Mouse (Mus musculus): ENCODE data around the gene Kansl2. TPM values are rescaled to one million over a fixed set of nuclear protein-coding genes. Genes with fewer than 3 reads are reported as not detected.

Gene Kansl2
- 20.3 and 31.7 TPM in 2 replicates for total RNA-seq (2023)

DNA sequence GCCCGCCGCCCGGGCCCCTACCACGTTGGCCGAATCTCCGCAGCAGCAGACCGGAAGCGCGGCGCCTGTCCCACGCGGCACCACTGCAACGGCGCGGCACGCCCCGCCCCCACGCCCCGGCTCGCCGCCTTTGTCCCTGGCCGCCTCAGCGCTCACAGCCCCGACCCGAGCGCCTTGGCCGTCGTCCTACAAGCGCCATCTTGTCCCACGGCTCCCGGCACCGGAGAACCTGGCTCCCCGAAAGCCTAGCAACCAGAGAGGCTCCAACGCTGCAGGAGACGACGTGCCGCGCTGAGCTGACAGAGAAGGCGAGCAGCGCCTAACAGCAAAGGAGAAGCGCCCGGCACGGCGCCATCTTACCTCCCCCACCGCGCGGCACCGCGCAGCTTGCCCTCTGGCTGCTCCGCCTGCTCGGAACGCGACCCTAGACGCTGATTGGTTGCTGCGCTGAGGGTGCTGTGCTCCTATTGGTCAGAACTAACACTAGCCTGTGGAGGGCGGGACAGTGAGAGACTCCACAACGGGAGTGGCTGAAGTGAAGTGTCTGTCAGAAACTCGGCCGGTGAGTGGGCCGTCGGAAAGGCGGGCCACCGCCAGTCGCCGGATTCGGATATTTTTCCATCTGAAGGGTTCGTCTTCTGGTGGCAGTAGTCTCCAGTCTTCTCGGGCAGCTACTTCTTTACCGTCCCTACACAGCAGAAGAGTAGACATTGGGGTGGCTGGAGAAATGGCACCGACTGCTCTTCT lies at the start of gene Kansl2:
Gene Kansl2, minus strand, starts transcription at position 384 of the 747 bp plus-strand sequence.

DNA sequence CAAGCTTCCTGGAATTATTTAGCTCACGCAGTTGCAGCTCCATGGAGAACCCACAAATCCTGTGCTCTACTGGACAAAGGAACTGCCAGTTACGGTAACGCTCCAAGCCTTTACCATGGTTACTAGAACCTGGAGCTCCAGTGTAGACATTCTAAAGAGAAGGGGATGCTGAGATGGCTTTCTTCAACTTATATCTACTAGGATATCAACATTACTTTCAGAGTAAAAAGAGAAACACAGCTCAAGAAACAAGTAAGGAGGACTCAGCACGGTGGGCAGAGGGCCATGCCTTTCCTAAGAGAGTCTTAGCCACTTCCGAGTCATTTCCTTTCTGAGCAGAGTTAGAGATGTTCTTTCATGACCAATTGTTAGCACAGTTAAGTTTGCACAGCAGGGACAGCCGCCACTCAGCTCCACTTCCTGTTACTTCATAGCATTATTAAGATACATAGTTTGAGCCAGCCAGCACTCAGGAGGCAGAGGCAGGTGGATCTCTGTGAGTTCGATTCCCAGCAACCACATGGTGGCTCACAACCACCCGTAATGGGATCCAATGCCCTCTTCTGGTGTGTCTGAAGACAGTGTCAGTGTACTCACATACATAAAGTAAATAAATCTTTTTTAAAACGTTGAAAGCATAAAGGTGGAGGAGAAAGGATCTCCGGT lies 36.9 kb upstream of the Kansl2 start, which contains the start of the genes Ccnt1 and 4930415O20Rik:
Gene Ccnt1, minus strand, starts transcription at position 51 of the 666 bp plus-strand sequence.
Gene 4930415O20Rik, plus strand, starts transcription at position 132 of the 666 bp plus-strand sequence.

DNA sequence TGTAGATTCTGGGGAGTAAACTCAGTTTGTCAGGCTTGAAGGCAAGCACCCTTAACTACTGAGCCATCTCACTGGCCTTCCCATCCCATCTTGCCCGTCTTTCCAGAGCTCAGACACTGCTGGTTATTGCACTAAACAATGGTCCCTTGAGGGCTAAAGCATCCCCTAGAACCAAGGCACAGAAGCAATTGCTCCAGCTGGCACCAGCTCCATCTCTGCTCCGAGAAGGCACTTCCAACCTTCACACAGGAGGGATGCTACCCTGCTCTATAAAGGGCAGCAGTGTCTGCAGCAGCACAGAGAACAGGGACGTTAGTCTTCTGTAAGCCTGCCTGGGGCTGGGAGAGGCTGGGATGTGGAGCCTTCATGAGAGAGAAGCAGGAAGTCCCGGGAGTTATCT lies 42.0 kb downstream of the Kansl2 start, which contains the start of gene Olfr279:
Gene Olfr279, plus strand, starts transcription at position 301 of the 400 bp plus-strand sequence.

DNA sequence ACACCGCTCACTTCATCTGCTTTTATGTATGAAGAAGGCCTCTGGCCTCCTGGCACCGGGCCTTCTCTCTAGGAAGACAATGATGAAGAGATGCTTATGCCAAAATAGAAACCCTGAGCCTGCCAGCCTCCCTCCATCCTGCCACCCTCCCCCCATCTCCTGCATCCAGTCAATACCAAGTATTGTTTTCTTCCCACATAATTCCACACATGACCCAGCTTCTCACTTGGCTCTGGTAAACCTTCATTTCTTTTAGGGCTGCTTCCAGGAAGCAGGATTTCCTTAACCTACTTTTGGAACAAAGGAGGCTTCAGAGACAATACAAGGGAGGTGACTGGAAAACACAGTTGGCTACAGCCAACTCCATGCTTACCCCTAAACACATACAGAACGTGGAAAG lies 51.4 kb downstream of the Kansl2 start, which contains the start of gene Lalba:
Gene Lalba, minus strand, starts transcription at position 21 of the 400 bp plus-strand sequence.

DNA sequence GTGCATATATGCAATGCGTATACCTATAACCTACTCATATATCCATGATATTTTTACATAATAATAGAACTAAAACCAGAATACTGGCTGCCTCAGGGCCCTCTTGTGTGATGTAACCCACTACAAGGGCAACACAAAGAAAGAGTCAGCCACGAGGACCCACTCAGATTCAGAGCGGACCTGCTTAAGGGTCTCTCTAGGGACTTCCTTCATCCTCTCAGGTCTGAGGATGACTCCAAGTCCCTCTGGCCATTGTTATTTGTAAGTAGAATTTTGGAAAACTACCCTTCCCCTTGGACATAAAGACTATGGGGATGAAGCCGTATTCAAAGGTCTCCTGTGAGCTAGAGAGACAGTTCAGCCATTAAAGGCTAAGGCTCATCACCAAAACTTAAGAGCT lies 64.5 kb downstream of the Kansl2 start, which contains the start of gene OR5BS1P:
Gene OR5BS1P, plus strand, starts transcription at position 301 of the 400 bp plus-strand sequence.

Other genes with a start within 250 kb of the Kansl2 start
- not detected in 2 replicates for gene Zfp641, start 238.1 kb downstream of the Kansl2 start, total RNA-seq (2023)
- gene Olfr285, start 216.9 kb downstream of the Kansl2 start, total RNA-seq (2023) = not detected in 2 replicates
- not detected in 2 replicates for gene Olfr284, start 193.3 kb downstream of the Kansl2 start, total RNA-seq (2023)
- not detected in 2 replicates for gene Olfr283, start 153.3 kb downstream of the Kansl2 start, total RNA-seq (2023)
- gene Olfr282, start 103.0 kb downstream of the Kansl2 start, total RNA-seq (2023) = not detected in 2 replicates
- not detected in 2 replicates for gene Olfr281, start 81.7 kb downstream of the Kansl2 start, total RNA-seq (2023)
- gene OR5BS1P, start 64.4 kb downstream of the Kansl2 start, total RNA-seq (2023) = not detected in 2 replicates
- gene Lalba, start 51.5 kb downstream of the Kansl2 start, total RNA-seq (2023) = not detected in 2 replicates
- not detected in 2 replicates for gene Olfr279, start 41.9 kb downstream of the Kansl2 start, total RNA-seq (2023)
- gene Ccnt1, start 36.7 kb upstream of the Kansl2 start, total RNA-seq (2023) = 156 and 177 TPM in 2 replicates
- gene 4930415O20Rik, start 36.7 kb upstream of the Kansl2 start, total RNA-seq (2023) = not detected in 2 replicates
- 1.5 and 2.5 TPM in 2 replicates for gene Adcy6, start 75.8 kb upstream of the Kansl2 start, total RNA-seq (2023)
- gene Cacnb3, start 96.6 kb upstream of the Kansl2 start, total RNA-seq (2023) = 0.43 and 1.2 TPM in 2 replicates
- 68.1 and 73.5 TPM in 2 replicates for gene Ddx23, start 128.6 kb upstream of the Kansl2 start, total RNA-seq (2023)
- gene Rnd1, start 143.2 kb upstream of the Kansl2 start, total RNA-seq (2023) = 16.4 and 16.6 TPM in 2 replicates
- gene Ccdc65, start 173.9 kb upstream of the Kansl2 start, total RNA-seq (2023) = not detected in 2 replicates
- gene Fkbp11, start 193.9 kb upstream of the Kansl2 start, total RNA-seq (2023) = 1.4 and 2.0 TPM in 2 replicates
- gene Arf3, start 228.9 kb upstream of the Kansl2 start, total RNA-seq (2023) = 72.9 and 90.8 TPM in 2 replicates
- gene Wnt10b, start 243.9 kb upstream of the Kansl2 start, total RNA-seq (2023) = 0.18 TPM in 1 of 2 replicates, not detected in the other

Data from neutrophil, adult 65 days (primary cell).